Mouse (Mus musculus): ENCODE results near the gene Olfr585.

The Olfr585 gene

GRCm38 (mm10) chr7:103097420-103097819, at the start of gene Olfr585:
Gene Olfr585, plus strand, starts transcription at chr7:103097720.
- DNase-seq (ENCODE audit: low spot score), result no peak

GRCm38 (mm10) chr7:103051000-103051399, 46.5 kb upstream of the Olfr585 start, which contains the start of gene Olfr583:
Gene Olfr583, plus strand, starts transcription at chr7:103051300.
- DNase-seq (ENCODE audit: low spot score), result no peak

- DNase-seq (ENCODE audit: low spot score), result no peak
Measured at GRCm38 (mm10) chr7:103081585-103081984, 15.9 kb upstream of the Olfr585 start, which contains the start of gene Olfr584. Gene Olfr584, plus strand, starts transcription at chr7:103081885.

GRCm38 (mm10) chr7:103119406-103119805, 21.9 kb downstream of the Olfr585 start:
- DNase-seq (ENCODE audit: low spot score), result peak; percentile 5

- no peak for DNase-seq (ENCODE audit: low spot score)
Measured at GRCm38 (mm10) chr7:103125538-103125937, 28.0 kb downstream of the Olfr585 start, which contains the start of gene Olfr586. Gene Olfr586, minus strand, starts transcription at chr7:103125638.

- no peak for DNase-seq (ENCODE audit: low spot score)
Measured at GRCm38 (mm10) chr7:103140579-103140978, 43.1 kb downstream of the Olfr585 start, which contains the start of gene Olfr588-ps1. Gene Olfr588-ps1, plus strand, starts transcription at chr7:103140879.
